Mouse (Mus musculus) E14TG2a.4 (cell line): ENCODE results near the gene Flrt1.

Source experiments
- CTCF ChIP-seq: conservative IDR thresholded peaks from 2 replicates; pipeline ENCODE4 v1.5.1; 2014; ENCODE audit warnings: low read length
- POU5F1 ChIP-seq: IDR thresholded peaks from 2 replicates; pipeline ENCODE4 v1.6.1; 2014; ENCODE audit warnings: low read length, borderline replicate concordance

- peak; percentile 79 for TF ChIP-seq CTCF
- no peak for TF ChIP-seq POU5F1
Measured at GRCm38 (mm10) chr19:7068136-7068535, 37.4 kb downstream of the Flrt1 start.
